Mouse (Mus musculus) olfactory bulb, adult 2 months (tissue): ENCODE data around the gene Krt222.

Experiments
- CTCF ChIP-seq: fragments of 200-500 bp; IDR thresholded peaks from 2 replicates; pipeline ENCODE4 v1.5.1; 2012; ENCODE audit warnings: low read depth, mild to moderate bottlenecking, low read length, moderate library complexity; ENCODE audit not compliant: insufficient read depth
- POLR2A ChIP-seq: fragments of 200-500 bp; IDR thresholded peaks from 2 replicates; pipeline ENCODE4 v1.6.1; 2012; ENCODE audit warnings: mild to moderate bottlenecking, low read depth, low read length, moderate library complexity; ENCODE audit not compliant: insufficient read depth

DNA sequence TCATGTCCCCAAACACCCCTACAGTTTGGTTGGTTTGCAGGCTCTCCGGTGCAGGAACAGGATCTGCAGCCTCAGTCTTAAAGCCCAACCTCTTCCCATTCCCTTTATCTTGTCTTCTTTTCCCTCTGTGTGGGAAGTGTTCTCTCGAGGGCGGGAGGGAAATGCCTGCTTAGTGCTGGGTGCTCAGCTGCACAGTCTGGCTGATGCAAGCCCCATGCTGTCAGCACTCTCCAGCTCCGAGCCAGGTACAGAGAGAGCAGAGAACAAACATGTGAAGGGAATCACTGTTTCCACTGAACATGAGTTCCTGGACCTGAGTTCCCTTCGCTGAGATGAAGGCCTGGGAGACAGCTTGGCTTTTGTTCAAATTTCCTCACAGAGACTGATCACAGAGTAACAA, 6.4 kb upstream of the Krt222 start:
- no peak for TF ChIP-seq POLR2A
- TF ChIP-seq CTCF, result no peak
